Mouse (Mus musculus) liver, adult 2 months (tissue): Measurements from ENCODE around the gene Rtl1. TPM values are rescaled to one million over a fixed set of nuclear protein-coding genes. Genes with fewer than 3 reads are reported as not detected.

ENCODE experiments used
- DNase-seq: peaks from one replicate; pipeline ENCODE4 v3.0.0-alpha.2; 2011; ENCODE audit warnings: low read depth, low spot score; ENCODE audit errors: extremely low read depth
- H3K27ac ChIP-seq: fragments of 200-500 bp; replicated peaks from 2 replicates; pipeline ENCODE4 v1.5.1; 2012; ENCODE audit warnings: low read depth, mild to moderate bottlenecking, control low read depth, inconsistent platforms, low read length; ENCODE audit not compliant: insufficient read depth
- H3K27me3 ChIP-seq: fragments of 200-500 bp; 2 replicates; pipeline ENCODE4 v1.6.1; 2012; ENCODE audit warnings: mild to moderate bottlenecking, moderate library complexity, low read length, inconsistent platforms; ENCODE audit not compliant: control insufficient read depth, insufficient read depth
- H3K36me3 ChIP-seq: fragments of 200-500 bp; 2 replicates; pipeline ENCODE4 v1.6.1; 2012; ENCODE audit warnings: low read length, inconsistent platforms; ENCODE audit not compliant: control insufficient read depth, insufficient read depth
- H3K4me1 ChIP-seq: fragments of 200-500 bp; 2 replicates; pipeline ENCODE4 v1.6.1; 2011; ENCODE audit warnings: low read length; ENCODE audit not compliant: control insufficient read depth, insufficient read depth
- H3K4me3 ChIP-seq: fragments of 200-500 bp; 2 replicates; pipeline ENCODE4 v1.5.1; 2011; ENCODE audit warnings: low read depth, mild to moderate bottlenecking, control low read depth, low read length, moderate library complexity; ENCODE audit not compliant: insufficient read depth
- H3K79me2 ChIP-seq: fragments of 200-500 bp; 2 replicates; pipeline ENCODE4 v1.6.1; 2012; ENCODE audit warnings: inconsistent platforms, mild to moderate bottlenecking, low read length, moderate library complexity; ENCODE audit not compliant: control insufficient read depth, insufficient read depth
- H3K9ac ChIP-seq: fragments of 200-500 bp; 2 replicates; pipeline ENCODE4 v1.6.1; 2012; ENCODE audit warnings: low read depth, mild to moderate bottlenecking, control low read depth, inconsistent platforms, low read length
- CTCF ChIP-seq: fragments of 200-500 bp; IDR thresholded peaks from 2 replicates; pipeline ENCODE4 v1.5.1; 2011; ENCODE audit warnings: low read depth, low read length, control low read depth
- POLR2A ChIP-seq: fragments of 200-500 bp; IDR thresholded peaks from 2 replicates; pipeline ENCODE4 v1.6.1; 2011; ENCODE audit warnings: low read length, control low read depth; ENCODE audit not compliant: insufficient read depth; ENCODE audit errors: extremely low read depth
- WGBS: fragments of 180-500 bp; shearing (Covaris S2); methylation state at CpG from one replicate; pipeline ENCODE4 v1.1.7; 2018; 5-methylcytosine and 5-hydroxymethylcytosine counted together
- polyA plus RNA-seq: library from polyadenylated mRNA; depleted of rRNA; stranded (reverse); fragments of >200 nt; gene quantifications from 2 replicates; pipeline ENCODE4 v1.2.3, GENCODE M21; 2012; rRNA removed
- total RNA-seq: library from RNA; depleted of rRNA; stranded (reverse); fragments of >200 nt; gene quantifications from 2 replicates; pipeline ENCODE4 v1.2.3, GENCODE M21; 2014; rRNA removed

Rtl1 gene
- total RNA-seq (not detected in 2 replicates), polyA plus RNA-seq (not detected in 2 replicates)

DNA sequence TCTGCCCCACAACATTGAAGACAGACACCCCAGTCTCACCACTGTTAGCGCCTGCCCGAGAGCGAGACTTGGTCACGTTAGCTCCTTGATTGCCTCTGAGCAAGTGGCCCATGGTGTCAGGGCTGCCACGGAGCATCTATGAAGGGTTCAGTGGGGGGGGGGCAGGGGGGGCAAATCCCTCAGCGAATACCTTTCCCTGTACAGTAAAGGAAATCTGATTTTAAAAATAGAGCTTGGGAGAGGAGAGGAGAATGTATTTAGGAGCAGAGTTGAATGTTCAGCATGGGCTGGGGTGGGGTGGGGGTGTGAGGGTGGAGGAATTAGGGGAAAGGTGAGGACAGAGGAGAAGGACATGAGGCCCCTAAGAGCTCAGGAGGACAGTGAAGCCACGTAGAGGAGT, at the start of gene Rtl1:
TSS of gene Rtl1 (minus strand) at position 101 of the 400 bp plus-strand sequence.
- no peak within 1 kb of the TSS for H3K4me3 ChIP-seq
- WGBS: 86% methylated on average over 7 of the region's 7 CpGs
- no peaks in the 10 kb centered on the region for H3K4me1 ChIP-seq
- no peaks in the 10 kb centered on the region for H3K27me3 ChIP-seq
- no peak for DNase-seq
- no peaks in the 10 kb centered on the region for H3K79me2 ChIP-seq
- H3K36me3 ChIP-seq: no peaks in the 10 kb centered on the region
- TF ChIP-seq CTCF (no peak), POLR2A (no peak)
- no peak within 1 kb of the TSS for H3K27ac ChIP-seq
- H3K9ac ChIP-seq: no peak within 1 kb of the TSS

DNA sequence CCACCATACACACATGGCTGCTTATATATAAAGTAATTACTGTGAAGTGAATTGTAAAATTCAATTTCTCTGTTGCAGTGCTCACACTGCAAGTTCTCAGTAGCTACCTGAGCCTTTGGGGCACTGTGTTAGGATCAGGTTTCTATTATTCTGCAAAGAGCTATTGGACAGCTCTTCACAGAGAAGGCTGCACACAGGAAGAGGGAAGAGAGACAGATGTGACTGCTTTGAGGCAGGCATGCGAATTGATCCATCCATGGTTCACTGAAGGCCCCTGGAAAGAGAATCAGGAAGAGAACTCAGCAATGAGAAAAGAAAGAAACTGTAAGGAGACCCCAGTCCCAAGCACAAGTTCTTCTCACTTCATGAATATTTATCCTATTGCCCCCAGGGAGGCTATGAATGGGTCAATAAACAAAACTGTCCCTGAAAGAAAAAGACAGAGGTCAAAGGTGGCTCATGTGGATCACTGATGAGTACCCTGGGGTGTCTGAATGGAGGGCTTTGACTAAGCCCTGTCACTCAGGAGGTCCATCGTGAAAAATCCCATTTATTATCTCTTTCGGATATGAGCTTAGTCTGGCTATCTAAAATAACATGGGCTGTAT, 40.5 kb upstream of the Rtl1 start:
- no peaks in the 10 kb centered on the region for H3K36me3 ChIP-seq

DNA sequence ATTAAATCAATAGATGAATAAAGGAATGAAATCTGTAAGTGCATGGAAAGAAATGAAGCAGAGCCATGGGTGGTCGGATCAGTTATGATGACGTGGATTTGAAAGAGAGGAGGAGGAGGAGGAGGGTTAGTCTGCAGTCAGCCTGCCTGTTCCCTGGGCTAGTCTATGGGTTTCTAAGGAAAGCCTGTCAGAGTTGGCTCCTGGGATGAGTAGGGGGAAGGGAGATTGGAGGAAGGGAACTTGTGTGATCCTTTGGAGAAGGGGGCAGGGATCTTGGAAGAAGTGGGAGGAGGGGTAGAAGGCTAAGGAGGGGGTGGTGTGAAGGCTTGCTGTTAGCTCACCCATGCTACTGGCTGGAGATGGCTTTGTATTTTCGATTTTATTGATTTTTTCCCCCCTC, 31.9 kb upstream of the Rtl1 start:
- H3K4me1 ChIP-seq: no peaks in the 10 kb centered on the region
- no peak for TF ChIP-seq CTCF
- TF ChIP-seq POLR2A: no peak
- WGBS: 66% methylated on average over 3 of the region's 3 CpGs
- no peaks in the 10 kb centered on the region for H3K27me3 ChIP-seq
- H3K36me3 ChIP-seq: no peaks in the 10 kb centered on the region
- no peak for DNase-seq
- no peak overlapping the region for H3K27ac ChIP-seq
- H3K79me2 ChIP-seq: no peaks in the 10 kb centered on the region
- H3K9ac ChIP-seq: no peak overlapping the region
- H3K4me3 ChIP-seq: no peak overlapping the region

More for the DNA sequence above, 40.5 kb upstream of the Rtl1 start:
- WGBS: 64% methylated on average over 3 of the region's 3 CpGs
- no peak overlapping the region for H3K4me3 ChIP-seq
- no peak for TF ChIP-seq POLR2A
- TF ChIP-seq CTCF: no peak
- H3K27ac ChIP-seq: no peak overlapping the region
- no peaks in the 10 kb centered on the region for H3K4me1 ChIP-seq
- no peaks in the 10 kb centered on the region for H3K79me2 ChIP-seq
- no peak for DNase-seq
- H3K9ac ChIP-seq: no peak overlapping the region
- H3K27me3 ChIP-seq: no peaks in the 10 kb centered on the region

DNA sequence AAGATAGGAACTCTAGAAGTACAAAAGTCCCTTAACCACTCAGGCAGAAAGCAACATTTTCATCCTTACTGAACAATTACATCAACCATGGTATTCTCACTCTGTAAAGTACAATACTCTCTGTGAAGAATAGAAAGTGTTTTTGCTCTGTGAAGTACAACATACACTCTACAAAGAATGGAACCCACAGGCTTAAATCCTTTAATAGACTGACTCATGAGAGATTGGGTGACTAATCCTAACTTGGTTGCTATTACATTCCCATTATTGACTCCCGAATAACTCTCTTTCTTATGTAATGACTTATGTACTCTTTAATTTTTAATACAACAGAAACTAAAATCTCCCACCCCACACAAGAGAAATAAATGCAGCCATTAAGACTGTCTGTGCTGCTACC, 28.8 kb upstream of the Rtl1 start:
- no peak for DNase-seq
- no peaks in the 10 kb centered on the region for H3K27me3 ChIP-seq
- H3K4me1 ChIP-seq: no peaks in the 10 kb centered on the region
- no peak overlapping the region for H3K4me3 ChIP-seq
- no peaks in the 10 kb centered on the region for H3K36me3 ChIP-seq
- WGBS: 88% methylated on average over 1 of the region's 1 CpGs
- no peak overlapping the region for H3K27ac ChIP-seq
- no peaks in the 10 kb centered on the region for H3K79me2 ChIP-seq
- TF ChIP-seq CTCF (no peak), POLR2A (no peak)
- H3K9ac ChIP-seq: no peak overlapping the region

DNA sequence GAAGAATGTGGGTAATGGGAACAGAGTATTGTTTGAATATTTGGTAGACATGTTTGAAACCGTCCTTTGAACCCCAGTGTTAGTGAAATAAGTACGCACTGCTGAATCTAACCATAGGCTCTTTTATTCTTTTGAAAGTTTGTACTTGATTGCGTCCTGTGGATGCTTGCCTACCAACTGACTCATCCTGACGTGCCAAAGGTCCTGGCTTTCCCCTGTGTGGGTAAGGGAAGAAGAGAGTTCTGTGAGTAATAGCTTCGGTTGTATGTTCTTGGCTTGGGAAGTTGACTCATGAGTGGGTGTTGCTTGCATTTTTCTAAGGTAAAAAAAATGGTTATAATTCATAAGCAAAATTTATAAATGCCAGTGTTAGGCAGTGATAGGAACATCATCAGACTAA, 26.8 kb upstream of the Rtl1 start:
- 83% methylated on average over 5 of the region's 5 CpGs for WGBS
- no peak for DNase-seq

DNA sequence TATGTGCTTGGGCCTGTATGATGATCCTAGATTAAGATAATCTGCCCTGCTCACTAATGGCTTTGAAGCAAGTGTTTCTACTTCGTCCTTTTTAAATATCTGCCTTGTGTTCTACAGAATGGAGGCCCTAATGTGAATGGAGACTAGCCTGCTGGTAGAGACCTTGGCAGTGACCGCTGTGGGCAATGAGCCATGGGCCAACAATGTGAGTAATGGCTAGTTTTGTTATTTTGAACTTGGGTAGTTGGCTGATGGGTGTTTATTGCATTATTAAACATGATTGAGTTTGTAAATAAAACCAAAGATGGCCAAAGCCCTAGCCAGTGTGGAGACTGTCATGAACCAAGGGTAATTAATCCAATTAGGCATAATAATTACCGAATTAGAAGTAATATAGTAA, 20.1 kb upstream of the Rtl1 start:
- no peaks in the 10 kb centered on the region for H3K4me1 ChIP-seq
- no peaks in the 10 kb centered on the region for H3K36me3 ChIP-seq
- WGBS: 88% methylated on average over 3 of the region's 3 CpGs
- DNase-seq: no peak
- no peak for TF ChIP-seq CTCF
- no peak for TF ChIP-seq POLR2A
- no peak overlapping the region for H3K9ac ChIP-seq
- H3K79me2 ChIP-seq: no peaks in the 10 kb centered on the region
- no peak overlapping the region for H3K27ac ChIP-seq
- H3K27me3 ChIP-seq: no peaks in the 10 kb centered on the region
- H3K4me3 ChIP-seq: no peak overlapping the region

More for the DNA sequence above, 26.8 kb upstream of the Rtl1 start:
- Histone ChIP-seq H3K27me3 (no peaks in the 10 kb centered on the region), H3K27ac (no peak overlapping the region), H3K4me3 (no peak overlapping the region), H3K36me3 (no peaks in the 10 kb centered on the region), H3K9ac (no peak overlapping the region), H3K4me1 (no peaks in the 10 kb centered on the region), H3K79me2 (no peaks in the 10 kb centered on the region)
- TF ChIP-seq CTCF (no peak), POLR2A (no peak)
